Mouse (Mus musculus): ENCODE data around the gene Esm1. TPM values are rescaled to one million over a fixed set of nuclear protein-coding genes. Genes with fewer than 3 reads are reported as not detected.

Gene Esm1
- total RNA-seq, 1 experiment, result not detected

GRCm38 (mm10) chr13:113205346-113205745 lies 4.1 kb upstream of the Esm1 start:
- TF ChIP-seq HCFC1 (IDR thresholded peaks at IDR 0.05; ENCODE audit: borderline replicate concordance, insufficient read depth, low read length) (no peak), ZNF384 (IDR thresholded peaks at IDR 0.05; ENCODE audit: low read depth, low read length) (no peak), ZC3H11A (IDR thresholded peaks at IDR 0.05; ENCODE audit: borderline replicate concordance, low read depth, low read length) (no peak)
- no peak overlapping the region for H3K27ac ChIP-seq (ENCODE audit: insufficient read depth, low read depth, low read length, poor library complexity, severe bottlenecking)
- no peak overlapping the region for H3K4me3 ChIP-seq (ENCODE audit: insufficient read depth in 1 of 2, low read depth in 1 of 2, low read length in 2 of 2, poor library complexity in 1 of 2, severe bottlenecking in 1 of 2)
- DNase-seq (ENCODE audit: low read depth, low spot score), result no peak
- no peaks in the 10 kb centered on the region for H3K9me3 ChIP-seq (ENCODE audit: control insufficient read depth, insufficient read depth, low read depth, low read length)
- in situ Hi-C loops (cut with MboI; ENCODE audit: low sequenced_read_pairs in 2 of 2, unreplicated experiment in 2 of 2), result no loop called here
- H3K4me1 ChIP-seq (ENCODE audit: control insufficient read depth in 2 of 2, insufficient read depth in 2 of 2, low read length in 2 of 2, poor library complexity in 1 of 2), result peaks cover 0 to 2% of the 10 kb centered on the region in 2 experiments; a peak in 1 of 4 replicates
- no peaks in the 10 kb centered on the region for H3K36me3 ChIP-seq (ENCODE audit: control insufficient read depth, insufficient read depth, low read length, poor library complexity, severe bottlenecking)
- H3K9ac ChIP-seq (ENCODE audit: insufficient read depth, low read depth, low read length, poor library complexity, severe bottlenecking), result no peak overlapping the region

- no peak overlapping the region for H3K27ac ChIP-seq (ENCODE audit: insufficient read depth, low read depth, low read length, poor library complexity, severe bottlenecking)
- peaks cover 0 to 2% of the 10 kb centered on the region in 2 experiments; a peak in 1 of 4 replicates for H3K4me1 ChIP-seq (ENCODE audit: control insufficient read depth in 2 of 2, insufficient read depth in 2 of 2, low read length in 2 of 2, poor library complexity in 1 of 2)
- H3K9me3 ChIP-seq (ENCODE audit: control insufficient read depth, insufficient read depth, low read depth, low read length), result no peaks in the 10 kb centered on the region
- H3K9ac ChIP-seq (ENCODE audit: insufficient read depth, low read depth, low read length, poor library complexity, severe bottlenecking), result no peak overlapping the region
- in situ Hi-C loops (cut with MboI; ENCODE audit: low sequenced_read_pairs in 2 of 2, unreplicated experiment in 2 of 2), result no loop called here
- no peak overlapping the region for H3K4me3 ChIP-seq (ENCODE audit: insufficient read depth in 1 of 2, low read depth in 1 of 2, low read length in 2 of 2, poor library complexity in 1 of 2, severe bottlenecking in 1 of 2)
- DNase-seq (ENCODE audit: low read depth, low spot score), result no peak
- no peak for TF ChIP-seq HCFC1 (IDR thresholded peaks at IDR 0.05; ENCODE audit: borderline replicate concordance, insufficient read depth, low read length)
- TF ChIP-seq ZNF384 (IDR thresholded peaks at IDR 0.05; ENCODE audit: low read depth, low read length), result no peak
- TF ChIP-seq ZC3H11A (IDR thresholded peaks at IDR 0.05; ENCODE audit: borderline replicate concordance, low read depth, low read length), result no peak
- TF ChIP-seq MAFK (IDR thresholded peaks at IDR 0.05; ENCODE audit: insufficient read depth, low read depth, low read length), result no peak
- TF ChIP-seq CHD2 (IDR thresholded peaks at IDR 0.05; ENCODE audit: low read depth, low read length), result no peak
- H3K36me3 ChIP-seq (ENCODE audit: control insufficient read depth, insufficient read depth, low read length, poor library complexity, severe bottlenecking), result no peaks in the 10 kb centered on the region
These were observed 1.9 kb downstream of the Esm1 start for GRCm38 (mm10) chr13:113211345-113211744.

GRCm38 (mm10) chr13:113212401-113212800 lies 2.9 kb downstream of the Esm1 start:
- Histone ChIP-seq H3K27ac (ENCODE audit: insufficient read depth, low read depth, low read length, poor library complexity, severe bottlenecking) (no peak overlapping the region), H3K9ac (ENCODE audit: insufficient read depth, low read depth, low read length, poor library complexity, severe bottlenecking) (no peak overlapping the region), H3K9me3 (ENCODE audit: control insufficient read depth, insufficient read depth, low read depth, low read length) (no peaks in the 10 kb centered on the region), H3K4me3 (ENCODE audit: insufficient read depth in 1 of 2, low read depth in 1 of 2, low read length in 2 of 2, poor library complexity in 1 of 2, severe bottlenecking in 1 of 2) (no peak overlapping the region), H3K4me1 (ENCODE audit: control insufficient read depth in 2 of 2, insufficient read depth in 2 of 2, low read length in 2 of 2, poor library complexity in 1 of 2) (peaks cover 0 to 2% of the 10 kb centered on the region in 2 experiments; a peak in 1 of 4 replicates), H3K36me3 (ENCODE audit: control insufficient read depth, insufficient read depth, low read length, poor library complexity, severe bottlenecking) (no peaks in the 10 kb centered on the region)
- no peak for TF ChIP-seq CHD2 (IDR thresholded peaks at IDR 0.05; ENCODE audit: low read depth, low read length)
- no peak for TF ChIP-seq ZC3H11A (IDR thresholded peaks at IDR 0.05; ENCODE audit: borderline replicate concordance, low read depth, low read length)
- no peak for TF ChIP-seq ZNF384 (IDR thresholded peaks at IDR 0.05; ENCODE audit: low read depth, low read length)
- TF ChIP-seq HCFC1 (IDR thresholded peaks at IDR 0.05; ENCODE audit: borderline replicate concordance, insufficient read depth, low read length), result no peak
- TF ChIP-seq MAFK (IDR thresholded peaks at IDR 0.05; ENCODE audit: insufficient read depth, low read depth, low read length), result no peak
- in situ Hi-C loops (cut with MboI; ENCODE audit: low sequenced_read_pairs in 2 of 2, unreplicated experiment in 2 of 2), result no loop called here
- no peak for DNase-seq (ENCODE audit: low read depth, low spot score)

- Histone ChIP-seq H3K36me3 (ENCODE audit: control insufficient read depth, insufficient read depth, low read length, poor library complexity, severe bottlenecking) (no peaks in the 10 kb centered on the region), H3K4me1 (ENCODE audit: control insufficient read depth in 2 of 2, insufficient read depth in 2 of 2, low read length in 2 of 2, poor library complexity in 1 of 2) (peaks cover 0 to 2% of the 10 kb centered on the region in 2 experiments; a peak in 1 of 4 replicates), H3K27ac (ENCODE audit: insufficient read depth, low read depth, low read length, poor library complexity, severe bottlenecking) (no peak overlapping the region), H3K9me3 (ENCODE audit: control insufficient read depth, insufficient read depth, low read depth, low read length) (no peaks in the 10 kb centered on the region), H3K4me3 (ENCODE audit: insufficient read depth in 1 of 2, low read depth in 1 of 2, low read length in 2 of 2, poor library complexity in 1 of 2, severe bottlenecking in 1 of 2) (no peak overlapping the region), H3K9ac (ENCODE audit: insufficient read depth, low read depth, low read length, poor library complexity, severe bottlenecking) (no peak overlapping the region)
- no peak for DNase-seq (ENCODE audit: low read depth, low spot score)
- in situ Hi-C loops (cut with MboI; ENCODE audit: low sequenced_read_pairs in 2 of 2, unreplicated experiment in 2 of 2), result no loop called here
- TF ChIP-seq ZNF384 (IDR thresholded peaks at IDR 0.05; ENCODE audit: low read depth, low read length) (no peak), CHD2 (IDR thresholded peaks at IDR 0.05; ENCODE audit: low read depth, low read length) (no peak), MAFK (IDR thresholded peaks at IDR 0.05; ENCODE audit: insufficient read depth, low read depth, low read length) (no peak), ZC3H11A (IDR thresholded peaks at IDR 0.05; ENCODE audit: borderline replicate concordance, low read depth, low read length) (no peak), HCFC1 (IDR thresholded peaks at IDR 0.05; ENCODE audit: borderline replicate concordance, insufficient read depth, low read length) (no peak)
These were observed 4.4 kb downstream of the Esm1 start for GRCm38 (mm10) chr13:113213865-113214264.

GRCm38 (mm10) chr13:113221851-113222250 lies 12.4 kb downstream of the Esm1 start:
- H3K27ac ChIP-seq (ENCODE audit: insufficient read depth, low read depth, low read length, poor library complexity, severe bottlenecking), result no peak overlapping the region
- no peak overlapping the region for H3K9ac ChIP-seq (ENCODE audit: insufficient read depth, low read depth, low read length, poor library complexity, severe bottlenecking)
- no peaks in the 10 kb centered on the region for H3K36me3 ChIP-seq (ENCODE audit: control insufficient read depth, insufficient read depth, low read length, poor library complexity, severe bottlenecking)
- no peak for TF ChIP-seq MAFK (IDR thresholded peaks at IDR 0.05; ENCODE audit: insufficient read depth, low read depth, low read length)
- TF ChIP-seq ZC3H11A (IDR thresholded peaks at IDR 0.05; ENCODE audit: borderline replicate concordance, low read depth, low read length), result no peak
- TF ChIP-seq HCFC1 (IDR thresholded peaks at IDR 0.05; ENCODE audit: borderline replicate concordance, insufficient read depth, low read length), result no peak
- TF ChIP-seq ZNF384 (IDR thresholded peaks at IDR 0.05; ENCODE audit: low read depth, low read length), result no peak
- no peak for TF ChIP-seq CHD2 (IDR thresholded peaks at IDR 0.05; ENCODE audit: low read depth, low read length)
- H3K4me3 ChIP-seq (ENCODE audit: insufficient read depth in 1 of 2, low read depth in 1 of 2, low read length in 2 of 2, poor library complexity in 1 of 2, severe bottlenecking in 1 of 2), result no peak overlapping the region
- in situ Hi-C loops (cut with MboI; ENCODE audit: low sequenced_read_pairs in 2 of 2, unreplicated experiment in 2 of 2), result no loop called here
- peaks cover 0 to 2% of the 10 kb centered on the region in 2 experiments; a peak in 1 of 4 replicates for H3K4me1 ChIP-seq (ENCODE audit: control insufficient read depth in 2 of 2, insufficient read depth in 2 of 2, low read length in 2 of 2, poor library complexity in 1 of 2)
- H3K9me3 ChIP-seq (ENCODE audit: control insufficient read depth, insufficient read depth, low read depth, low read length), result no peaks in the 10 kb centered on the region
- no peak for DNase-seq (ENCODE audit: low read depth, low spot score)
